Mouse (Mus musculus) heart, adult 2 months (tissue): ENCODE data around the gene Gm7075.
A peak's percentile ranks its signal among the peaks of the same experiment; 100 is the strongest.

Experiments used
- CTCF ChIP-seq: fragments of 200-600 bp; IDR thresholded peaks from 2 replicates; pipeline ENCODE4 v1.8.1; 2022; ENCODE audit warnings: antibody characterized with exemption, mild to moderate bottlenecking, moderate library complexity
- EP300 ChIP-seq: fragments of 200-500 bp; IDR thresholded peaks from 2 replicates; pipeline ENCODE4 v1.6.1; 2011; ENCODE audit warnings: low read depth, low read length, control low read depth; ENCODE audit not compliant: insufficient read depth
- POLR2A ChIP-seq: fragments of 200-500 bp; IDR thresholded peaks from 2 replicates; pipeline ENCODE4 v1.6.1; 2011; ENCODE audit warnings: mild to moderate bottlenecking, low read depth, low read length, control low read depth; ENCODE audit not compliant: insufficient read depth

DNA sequence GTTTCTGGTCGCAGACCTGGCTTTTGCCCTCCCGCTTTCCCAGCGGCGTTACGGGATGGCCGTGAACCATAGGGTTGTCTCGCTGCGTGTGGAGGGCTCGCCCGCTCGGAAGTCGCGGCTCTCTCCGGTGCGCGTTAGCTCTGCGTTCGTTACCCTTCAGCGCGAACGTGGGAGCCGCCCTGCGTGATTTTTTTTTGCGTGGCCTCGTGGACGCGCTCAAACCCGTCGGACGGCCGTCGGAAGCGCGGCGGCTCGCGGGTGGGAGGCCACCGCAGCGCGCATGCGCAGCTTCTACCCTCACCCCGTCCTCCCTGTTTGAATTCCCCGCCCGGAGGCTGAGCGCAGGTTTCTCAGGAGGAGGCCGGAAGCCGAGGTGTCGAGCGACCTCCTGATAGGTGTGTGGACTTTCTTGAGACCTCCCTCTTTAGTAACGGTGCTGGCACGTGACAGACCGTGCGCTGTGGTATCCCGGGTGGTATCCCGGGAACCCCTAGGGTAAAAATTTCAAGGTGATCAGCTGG, 8.3 kb upstream of the Gm7075 start, which contains the start of gene Ctnna3:
- TF ChIP-seq POLR2A (no peak), CTCF (no peak), EP300 (0 out of 2 replicates have a peak, but pooled peaks have one; percentile 19)
